In genomic region chr15:82081161-82081560, GRCm38 (mm10) we compare ENCODE assay signal across 9 mouse cellular contexts. TPM values are rescaled to one million over a fixed set of nuclear protein-coding genes. Genes with fewer than 3 reads are reported as not detected.
DNase-seq lines count a peak whose midpoint lies in the region; ATAC-seq and TF ChIP-seq lines count a peak whose summit lies in the region.
"Had no signal": no experiment of that assay in that cellular context is flagged by ENCODE, and none has a peak within 500 bp of the region (broad histone marks: within the 10 kb centered on the region; RNA-seq: fewer than 3 reads in every experiment).

No protein-coding gene starts in this region.

- no peak overlapping the region for H3K4me3 ChIP-seq in spleen, adult 2 months (ENCODE audit: extremely low read depth, insufficient read depth, insufficient read length)

- 32% methylated on average over 7 of the region's 7 CpGs for WGBS in spleen, adult 2 months

- no peaks in the 10 kb centered on the region for H3K4me1 ChIP-seq in spleen, adult 2 months (ENCODE audit: control insufficient read depth, insufficient read depth, insufficient read length)

- ATAC-seq in CD4-positive, CD25-positive, alpha-beta regulatory T cell, adult 4 months: no peak
- peak; percentile 65; the same call in 1 of the 2 replicates for ATAC-seq in neutrophil, adult 5-6 weeks (ENCODE audit: extremely low read depth, insufficient number of reproducible peaks, low FRiP score, poor library complexity, severe bottlenecking)
- no peak for ATAC-seq in inflammation-experienced regulatory T-cells, adult 6 months

- DNase-seq in CD4-positive, CD25-positive, alpha-beta regulatory T cell, adult 2 months (ENCODE audit: low read depth, low spot score): peak; percentile 61
- DNase-seq in spleen, adult 2 months (ENCODE audit: low read depth in 1 of 2, low spot score in 2 of 2): peak; percentile 15 to 33
- no peak for DNase-seq in spleen, adult 12 weeks (ENCODE audit: low spot score)
- peak; percentile 11 to 18 for DNase-seq in gastrocnemius, adult 8-10 months (ENCODE audit: low spot score in 2 of 2)
- DNase-seq in left cerebral cortex, adult 11 months (ENCODE audit: low spot score): peak; percentile 63

- H3K27ac ChIP-seq in spleen, adult 2 months (ENCODE audit: insufficient read depth, low read length): no peak overlapping the region

- no peaks in the 10 kb centered on the region for H3K27me3 ChIP-seq in spleen, adult 2 months (ENCODE audit: control insufficient read depth, insufficient read depth, low read length)

- TF ChIP-seq POLR2A in spleen, adult 2 months (IDR thresholded peaks at IDR 0.05; ENCODE audit: low read depth, low read length): no peak

- TF ChIP-seq CTCF in spleen, adult 2 months (IDR thresholded peaks at IDR 0.05; ENCODE audit: extremely low read depth, insufficient read depth, insufficient read length, insufficient replicate concordance): peak; percentile 44; the same call in 1 of the 2 replicates

- H3K36me3 ChIP-seq in spleen, adult 2 months (ENCODE audit: control insufficient read depth, insufficient read depth, low read length): no peaks in the 10 kb centered on the region

RNA-seq across cellular contexts. Expression of gene Mei1, which starts 11.4 kb away (rescaled TPM):
- not detected for polyA plus RNA-seq in CD4-positive, CD25-positive, alpha-beta regulatory T cell, adult 4 months (2017; shearing (Covaris generic))
- polyA plus RNA-seq in spleen, adult 2 months (2012; rRNA removed): 0.05 TPM in 1 of 2 replicates, not detected in the other
- not detected for total RNA-seq in gastrocnemius, adult 8-10 months (2022)
- not detected in 2 replicates for total RNA-seq in neutrophil, adult 5-6 weeks (2017)
- polyA plus RNA-seq in inflammation-experienced regulatory T-cells, adult 6 months (2017; shearing (Covaris generic)): under 1 TPM in 1 of 3 experiments, not detected in 2; 0.12 TPM
- polyA plus RNA-seq: lung, embryonic 16.5 days had no signal

RNA-seq across cellular contexts. Expression of gene 4930407I10Rik, which starts 22.2 kb away (rescaled TPM):
- not detected for polyA plus RNA-seq in CD4-positive, CD25-positive, alpha-beta regulatory T cell, adult 4 months (2017; shearing (Covaris generic))
- polyA plus RNA-seq in spleen, adult 2 months (2012; rRNA removed): not detected in 2 replicates
- total RNA-seq in gastrocnemius, adult 8-10 months (2022): not detected
- total RNA-seq in neutrophil, adult 5-6 weeks (2017): not detected in 2 replicates
- not detected for polyA plus RNA-seq in inflammation-experienced regulatory T-cells, adult 6 months (2017; shearing (Covaris generic))
- polyA plus RNA-seq: lung, embryonic 16.5 days had no signal

RNA-seq across cellular contexts. Expression of gene Snu13, which starts 33.8 kb away (rescaled TPM):
- polyA plus RNA-seq in CD4-positive, CD25-positive, alpha-beta regulatory T cell, adult 4 months (2017; shearing (Covaris generic)): 100 to 1,000 TPM; 175 to 178 TPM
- polyA plus RNA-seq in spleen, adult 2 months (2012; rRNA removed): 34.5 and 37.5 TPM in 2 replicates
- 10 to 100 TPM; 44.8 to 55.5 (median 51.4) TPM for total RNA-seq in gastrocnemius, adult 8-10 months (2022)
- total RNA-seq in neutrophil, adult 5-6 weeks (2017): 74.5 and 74.8 TPM in 2 replicates
- 100 to 1,000 TPM; 178 to 210 (median 205) TPM for polyA plus RNA-seq in inflammation-experienced regulatory T-cells, adult 6 months (2017; shearing (Covaris generic))

RNA-seq across cellular contexts. Expression of gene Ccdc134, which starts 46.6 kb away (rescaled TPM):
- polyA plus RNA-seq in CD4-positive, CD25-positive, alpha-beta regulatory T cell, adult 4 months (2017; shearing (Covaris generic)): 10 to 100 TPM; 18.5 to 26.0 TPM
- polyA plus RNA-seq in spleen, adult 2 months (2012; rRNA removed): 16.2 and 16.7 TPM in 2 replicates
- 10 to 100 TPM in 2 of 4 experiments, 1 to 10 TPM in 2; 6.8 to 14.2 (median 8.6) TPM for total RNA-seq in gastrocnemius, adult 8-10 months (2022)
- total RNA-seq in neutrophil, adult 5-6 weeks (2017): 35.9 and 37.9 TPM in 2 replicates
- polyA plus RNA-seq in inflammation-experienced regulatory T-cells, adult 6 months (2017; shearing (Covaris generic)): 10 to 100 TPM; 19.9 to 26.0 (median 20.8) TPM

RNA-seq across cellular contexts. Expression of gene Desi1, which starts 47.5 kb away (rescaled TPM):
- 10 to 100 TPM in 1 of 2 experiments, 1 to 10 TPM in 1; 7.8 to 10.2 TPM for polyA plus RNA-seq in CD4-positive, CD25-positive, alpha-beta regulatory T cell, adult 4 months (2017; shearing (Covaris generic))
- polyA plus RNA-seq in spleen, adult 2 months (2012; rRNA removed): 15.4 and 18.1 TPM in 2 replicates
- 10 to 100 TPM; 14.9 to 18.4 (median 17.5) TPM for total RNA-seq in gastrocnemius, adult 8-10 months (2022)
- 7.3 and 7.7 TPM in 2 replicates for total RNA-seq in neutrophil, adult 5-6 weeks (2017)
- polyA plus RNA-seq in inflammation-experienced regulatory T-cells, adult 6 months (2017; shearing (Covaris generic)): 10 to 100 TPM in 2 of 3 experiments, 1 to 10 TPM in 1; 8.8 to 13.8 (median 12.5) TPM
